Mouse (Mus musculus): ENCODE data around the gene Rnase1. TPM values are rescaled to one million over a fixed set of nuclear protein-coding genes. Genes with fewer than 3 reads are reported as not detected.
A peak's percentile ranks its signal among the peaks of the same experiment; 100 is the strongest.
"Not testable (repeated sequence)": the region's sequence is repeated elsewhere in the genome, so short reads cannot be mapped to it uniquely, and the experiment has no call there.

Rnase1 gene
- polyA plus RNA-seq, 2 experiments, result 0.39 to 0.47 TPM

DNA sequence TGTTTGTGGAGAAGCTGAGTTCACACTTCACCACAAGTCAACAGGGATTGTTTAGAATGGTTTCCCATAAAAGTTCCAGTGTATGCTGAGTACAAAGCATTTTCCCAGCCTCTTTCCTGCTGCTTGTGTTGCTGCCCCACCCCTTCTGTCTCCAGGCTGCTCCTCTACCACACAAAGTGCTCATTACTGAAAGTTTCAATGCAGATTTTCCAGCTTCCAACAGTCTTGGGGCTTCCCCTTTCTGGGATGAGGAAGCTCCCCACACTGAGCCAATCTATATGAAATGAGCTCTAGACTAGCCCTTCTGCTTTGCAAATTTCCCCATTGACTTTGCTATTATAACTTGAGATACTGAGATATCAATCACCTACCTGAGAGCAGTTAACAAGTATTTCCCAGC, 19.5 kb upstream of the Rnase1 start:
- DNase-seq (ENCODE audit: low spot score), result no peak
- Histone ChIP-seq H3K4me3 (replicated peaks; ENCODE audit: low read length) (no peak overlapping the region), H3K9me3 (ENCODE audit: control insufficient read depth, low read length) (no peaks in the 10 kb centered on the region), H3K36me3 (ENCODE audit: control insufficient read depth, insufficient read depth, low read length) (no peaks in the 10 kb centered on the region), H3K9ac (ENCODE audit: low read depth, low read length, severe bottlenecking) (no peak overlapping the region), H3K27ac (replicated peaks; ENCODE audit: low read depth, low read length) (no peak overlapping the region), H3K27me3 (ENCODE audit: control insufficient read depth, insufficient read depth, low read length) (no peaks in the 10 kb centered on the region), H3K4me2 (replicated peaks; ENCODE audit: low read depth, low read length, severe bottlenecking) (no peak overlapping the region), H3K4me1 (ENCODE audit: control insufficient read depth, insufficient read depth, low read length) (no peaks in the 10 kb centered on the region)
- 0 out of 2 replicates have a peak, but pooled peaks have one; percentile 6 for ATAC-seq (ENCODE audit: low FRiP score, low read depth)
- TF ChIP-seq POLR2A (IDR thresholded peaks at IDR 0.05; ENCODE audit: borderline replicate concordance, extremely low read depth, insufficient read depth, insufficient read length), result no peak

GRCm38 (mm10) chr14:51165435-51165834, 18.9 kb upstream of the Rnase1 start:
- Histone ChIP-seq H3K9me3 (ENCODE audit: control insufficient read depth, low read length) (no peaks in the 10 kb centered on the region), H3K36me3 (ENCODE audit: control insufficient read depth, insufficient read depth, low read length) (no peaks in the 10 kb centered on the region), H3K27me3 (ENCODE audit: control insufficient read depth, insufficient read depth, low read length) (no peaks in the 10 kb centered on the region), H3K9ac (ENCODE audit: low read depth, low read length, severe bottlenecking) (no peak overlapping the region), H3K4me3 (replicated peaks; ENCODE audit: low read length) (no peak overlapping the region), H3K27ac (replicated peaks; ENCODE audit: low read depth, low read length) (no peak overlapping the region), H3K4me2 (replicated peaks; ENCODE audit: low read depth, low read length, severe bottlenecking) (no peak overlapping the region), H3K4me1 (ENCODE audit: control insufficient read depth, insufficient read depth, low read length) (no peaks in the 10 kb centered on the region)
- no peak for DNase-seq (ENCODE audit: low spot score)
- no peak for TF ChIP-seq POLR2A (IDR thresholded peaks at IDR 0.05; ENCODE audit: borderline replicate concordance, extremely low read depth, insufficient read depth, insufficient read length)
- 100% methylated on average over 1 of the region's 1 CpGs for WGBS
- ATAC-seq (ENCODE audit: low FRiP score, low read depth), result no peak

GRCm38 (mm10) chr14:51163323-51163722, 16.7 kb upstream of the Rnase1 start:
- 61% methylated on average over 6 of the region's 6 CpGs for WGBS
- not testable (repeated sequence) for H3K4me2 ChIP-seq (replicated peaks; ENCODE audit: low read depth, low read length, severe bottlenecking); H3K9me3 ChIP-seq (ENCODE audit: control insufficient read depth, low read length); H3K27ac ChIP-seq (replicated peaks; ENCODE audit: low read depth, low read length); DNase-seq (ENCODE audit: low spot score); H3K4me1 ChIP-seq (ENCODE audit: control insufficient read depth, insufficient read depth, low read length); H3K4me3 ChIP-seq (replicated peaks; ENCODE audit: low read length); H3K9ac ChIP-seq (ENCODE audit: low read depth, low read length, severe bottlenecking); H3K36me3 ChIP-seq (ENCODE audit: control insufficient read depth, insufficient read depth, low read length); ATAC-seq (ENCODE audit: low FRiP score, low read depth); H3K27me3 ChIP-seq (ENCODE audit: control insufficient read depth, insufficient read depth, low read length)

GRCm38 (mm10) chr14:51161976-51162375, 15.4 kb upstream of the Rnase1 start, which contains the start of gene Rnase2b:
Gene Rnase2b (plus strand): TSS chr14:51162260.
- H3K36me3 ChIP-seq (ENCODE audit: control insufficient read depth, insufficient read depth, low read length); H3K27me3 ChIP-seq (ENCODE audit: control insufficient read depth, insufficient read depth, low read length); H3K4me1 ChIP-seq (ENCODE audit: control insufficient read depth, insufficient read depth, low read length); H3K27ac ChIP-seq (replicated peaks; ENCODE audit: low read depth, low read length); H3K9ac ChIP-seq (ENCODE audit: low read depth, low read length, severe bottlenecking); H3K4me3 ChIP-seq (replicated peaks; ENCODE audit: low read length); H3K9me3 ChIP-seq (ENCODE audit: control insufficient read depth, low read length); DNase-seq (ENCODE audit: low spot score); H3K4me2 ChIP-seq (replicated peaks; ENCODE audit: low read depth, low read length, severe bottlenecking); ATAC-seq (ENCODE audit: low FRiP score, low read depth): not testable (repeated sequence)
- 93% methylated on average over 3 of the region's 3 CpGs for WGBS

GRCm38 (mm10) chr14:51157072-51157471, 10.5 kb upstream of the Rnase1 start:
- ATAC-seq (ENCODE audit: low FRiP score, low read depth), result no peak
- no peak for TF ChIP-seq POLR2A (IDR thresholded peaks at IDR 0.05; ENCODE audit: borderline replicate concordance, extremely low read depth, insufficient read depth, insufficient read length)
- Histone ChIP-seq H3K4me3 (replicated peaks; ENCODE audit: low read length) (no peak overlapping the region), H3K27me3 (ENCODE audit: control insufficient read depth, insufficient read depth, low read length) (no peaks in the 10 kb centered on the region), H3K9me3 (ENCODE audit: control insufficient read depth, low read length) (no peaks in the 10 kb centered on the region), H3K4me2 (replicated peaks; ENCODE audit: low read depth, low read length, severe bottlenecking) (no peak overlapping the region), H3K27ac (replicated peaks; ENCODE audit: low read depth, low read length) (no peak overlapping the region), H3K36me3 (ENCODE audit: control insufficient read depth, insufficient read depth, low read length) (no peaks in the 10 kb centered on the region), H3K4me1 (ENCODE audit: control insufficient read depth, insufficient read depth, low read length) (no peaks in the 10 kb centered on the region), H3K9ac (ENCODE audit: low read depth, low read length, severe bottlenecking) (no peak overlapping the region)
- WGBS, result 95% methylated on average over 1 of the region's 1 CpGs
- no peak for DNase-seq (ENCODE audit: low spot score)

GRCm38 (mm10) chr14:51156736-51157068, 10.1 kb upstream of the Rnase1 start:
- H3K9me3 ChIP-seq (ENCODE audit: control insufficient read depth, low read length), result no peaks in the 10 kb centered on the region
- no peak overlapping the region for H3K9ac ChIP-seq (ENCODE audit: low read depth, low read length, severe bottlenecking)
- ATAC-seq (ENCODE audit: low FRiP score, low read depth), result no peak
- no peak overlapping the region for H3K4me3 ChIP-seq (replicated peaks; ENCODE audit: low read length)
- TF ChIP-seq POLR2A (IDR thresholded peaks at IDR 0.05; ENCODE audit: borderline replicate concordance, extremely low read depth, insufficient read depth, insufficient read length), result no peak
- 36% methylated on average over 4 of the region's 4 CpGs for WGBS
- H3K36me3 ChIP-seq (ENCODE audit: control insufficient read depth, insufficient read depth, low read length), result no peaks in the 10 kb centered on the region
- no peak overlapping the region for H3K27ac ChIP-seq (replicated peaks; ENCODE audit: low read depth, low read length)
- no peaks in the 10 kb centered on the region for H3K27me3 ChIP-seq (ENCODE audit: control insufficient read depth, insufficient read depth, low read length)
- no peaks in the 10 kb centered on the region for H3K4me1 ChIP-seq (ENCODE audit: control insufficient read depth, insufficient read depth, low read length)
- DNase-seq (ENCODE audit: low spot score), result no peak
- H3K4me2 ChIP-seq (replicated peaks; ENCODE audit: low read depth, low read length, severe bottlenecking), result no peak overlapping the region
